ENCODE assay signal across 9 mouse cellular contexts in genomic region chr3:146153862-146154611, GRCm38 (mm10). TPM values are rescaled to one million over a fixed set of nuclear protein-coding genes. Genes with fewer than 3 reads are reported as not detected.
DNase-seq lines count a peak whose midpoint lies in the region; ATAC-seq and TF ChIP-seq lines count a peak whose summit lies in the region.
"Had no signal": no experiment of that assay in that cellular context is flagged by ENCODE, and none has a peak within 500 bp of the region (broad histone marks: within the 10 kb centered on the region; RNA-seq: fewer than 3 reads in every experiment).

No protein-coding gene starts in this region.

- H3K4me3 ChIP-seq in gastrocnemius, adult 2 months: no peak overlapping the region
- H3K4me3 ChIP-seq in CH12.LX (replicated peaks in 1 of 3; ENCODE audit: low read depth in 2 of 3, low read length in 2 of 3, poor library complexity in 1 of 3): peak overlapping the region in 1 of 3 experiments; percentile 7
- no peak overlapping the region for H3K4me3 ChIP-seq in heart, postnatal 0 days (ENCODE audit: low read depth, low read length)
- H3K4me3 ChIP-seq in midbrain, embryonic 12.5 days: no peak overlapping the region

- H3K4me1 ChIP-seq in CH12.LX (ENCODE audit: control insufficient read depth in 1 of 2, insufficient read depth in 2 of 2): peaks cover 16 to 84% of the 10 kb centered on the region in 2 experiments
- peaks cover 3% of the 10 kb centered on the region; the same call in 1 of the 2 replicates for H3K4me1 ChIP-seq in heart, postnatal 0 days (ENCODE audit: control insufficient read depth, insufficient read depth)
- peaks cover 15% of the 10 kb centered on the region for H3K4me1 ChIP-seq in midbrain, embryonic 12.5 days

- peaks cover 0 to 5% of the 10 kb centered on the region in 2 experiments for H3K36me3 ChIP-seq in CH12.LX (replicated peaks in 1 of 2; ENCODE audit: control insufficient read depth in 1 of 2, insufficient read depth in 1 of 2, low read length in 1 of 2)
- H3K36me3 ChIP-seq in heart, postnatal 0 days (replicated peaks; ENCODE audit: control insufficient read depth, insufficient read depth, low read length): no peaks in the 10 kb centered on the region
- no peaks in the 10 kb centered on the region for H3K36me3 ChIP-seq in midbrain, embryonic 12.5 days

- TF ChIP-seq POLR2A in CH12.LX (IDR thresholded peaks at IDR 0.05; ENCODE audit: low read depth, low read length): peak; percentile 69

- TF ChIP-seq CTCF in gastrocnemius, adult 2 months (IDR thresholded peaks at IDR 0.05): no peak
- TF ChIP-seq CTCF in CH12.LX (conservative IDR thresholded peaks at IDR 0.05 in 1 of 2, IDR thresholded peaks at IDR 0.05 in 1 of 2; ENCODE audit: low read depth in 2 of 2, low read length in 2 of 2): no peak; a peak in 1 of 4 replicates
- no peak for TF ChIP-seq CTCF in heart, postnatal 0 days (IDR thresholded peaks at IDR 0.05; ENCODE audit: low read depth)

- ATAC-seq in heart, postnatal 0 days (ENCODE audit: insufficient read depth, low read depth): no peak
- peak; percentile 69; the same call in 1 of the 2 replicates for ATAC-seq in midbrain, embryonic 12.5 days (ENCODE audit: low FRiP score, low read depth)
- ATAC-seq in cerebellum, adult (ENCODE audit: insufficient number of reproducible peaks, low FRiP score, low TSS enrichment): no peak

- H3K79me2 ChIP-seq in CH12.LX (replicated peaks; ENCODE audit: control insufficient read depth, extremely low read depth, insufficient read depth, poor library complexity, severe bottlenecking): peaks cover 37% of the 10 kb centered on the region

- intact Hi-C loops in gastrocnemius, adult 2 months (cut with DNase I): no loop called here

- no peaks in the 10 kb centered on the region for H3K9me3 ChIP-seq in CH12.LX (replicated peaks; ENCODE audit: low read length)
- no peaks in the 10 kb centered on the region for H3K9me3 ChIP-seq in heart, postnatal 0 days (replicated peaks; ENCODE audit: control insufficient read depth, low read length)
- H3K9me3 ChIP-seq in midbrain, embryonic 12.5 days: no peaks in the 10 kb centered on the region

- H3K27me3 ChIP-seq in CH12.LX (replicated peaks): no peaks in the 10 kb centered on the region
- H3K27me3 ChIP-seq in heart, postnatal 0 days (ENCODE audit: control insufficient read depth, insufficient read depth, low read length): peaks cover 14% of the 10 kb centered on the region; the same call in 1 of the 2 replicates
- H3K27me3 ChIP-seq in midbrain, embryonic 12.5 days: peaks cover 52% of the 10 kb centered on the region

- dilution Hi-C loops in CH12.LX (cut with MboI; ENCODE audit: extremely low pct_ligation_motif_present, extremely low pct_unique_long_range_greater_than_20kb, low sequenced_read_pairs): no loop called here

- peak overlapping the region; percentile 92 for H3K4me2 ChIP-seq in CH12.LX (ENCODE audit: insufficient read depth, low read depth, poor library complexity, severe bottlenecking)
- peak overlapping the region; percentile 19; the same call in 1 of the 2 replicates for H3K4me2 ChIP-seq in heart, postnatal 0 days (ENCODE audit: low read depth, low read length)
- peak overlapping the region; percentile 27; the same call in 1 of the 2 replicates for H3K4me2 ChIP-seq in midbrain, embryonic 12.5 days (replicated peaks)

- DNase-seq in gastrocnemius, adult 2 months: peak; percentile 29
- DNase-seq in gastrocnemius, postnatal 10 days: no peak
- peak; percentile 94 for DNase-seq in CH12.LX (ENCODE audit: extremely low read depth)
- no peak for DNase-seq in heart, postnatal 0 days (ENCODE audit: low spot score)
- no peak for DNase-seq in adrenal gland, postnatal 10 days
- DNase-seq in right cerebral cortex, postnatal 25 days: no peak
- DNase-seq: cerebellum, adult 2 months had no signal

- 27% methylated on average over 12 of the region's 12 CpGs for WGBS in heart, postnatal 0 days
- 35% methylated on average over 12 of the region's 12 CpGs for WGBS in midbrain, embryonic 12.5 days

- no peak for TF ChIP-seq RAD21 in CH12.LX (IDR thresholded peaks at IDR 0.05; ENCODE audit: low read depth, low read length)

- H3K27ac ChIP-seq in gastrocnemius, adult 2 months: no peak overlapping the region
- peak overlapping the region; percentile 86 for H3K27ac ChIP-seq in CH12.LX (ENCODE audit: insufficient read depth, low read depth)
- no peak overlapping the region for H3K27ac ChIP-seq in heart, postnatal 0 days (ENCODE audit: low read depth)
- no peak overlapping the region for H3K27ac ChIP-seq in midbrain, embryonic 12.5 days (replicated peaks)

- in situ Hi-C loops in CH12.LX (cut with MboI; ENCODE audit: low pct_ligation_motif_present, low pct_unique_long_range_greater_than_20kb, low sequenced_read_pairs): no loop called here

- H3K9ac ChIP-seq in CH12.LX (ENCODE audit: insufficient read depth, low read depth): peak overlapping the region; percentile 60
- H3K9ac ChIP-seq in heart, postnatal 0 days (replicated peaks; ENCODE audit: low read depth, low read length): no peak overlapping the region
- no peak overlapping the region for H3K9ac ChIP-seq in midbrain, embryonic 12.5 days (replicated peaks)

- peak; percentile 80 for TF ChIP-seq EP300 in CH12.LX (IDR thresholded peaks at IDR 0.05; ENCODE audit: low read length)
- no peak for TF ChIP-seq EP300 in heart, postnatal 0 days (IDR thresholded peaks at IDR 0.05; ENCODE audit: low read depth)

TF ChIP-seq in CH12.LX, 34 proteins besides CTCF, POLR2A, EP300 and RAD21 (continues in another document):
- TF ChIP-seq POLR2AphosphoS2 (IDR thresholded peaks at IDR 0.05; ENCODE audit: low read depth, low read length): peak; percentile 73; the same call in 1 of the 2 replicates
- TF ChIP-seq RCOR1 (conservative IDR thresholded peaks at IDR 0.05; ENCODE audit: low read depth, low read length): peak; percentile 75; the same call in 1 of the 2 replicates
- peak; percentile 89 for TF ChIP-seq ETS1 (conservative IDR thresholded peaks at IDR 0.05; ENCODE audit: low read depth, low read length)
- no peak for TF ChIP-seq ZC3H11A (IDR thresholded peaks at IDR 0.05; ENCODE audit: low read depth, low read length)
- TF ChIP-seq TBP (conservative IDR thresholded peaks at IDR 0.05; ENCODE audit: low read depth, low read length): no peak
- no peak; the same call in none of the 2 replicates for TF ChIP-seq SMC3 (IDR thresholded peaks at IDR 0.05; ENCODE audit: low read depth, low read length)
- peak; percentile 94 for TF ChIP-seq TCF12 (IDR thresholded peaks at IDR 0.05; ENCODE audit: low read depth, low read length)
- TF ChIP-seq MAZ (IDR thresholded peaks at IDR 0.05; ENCODE audit: low read depth, low read length): peak; percentile 97
- no peak for TF ChIP-seq NRF1 (IDR thresholded peaks at IDR 0.05; ENCODE audit: low read depth, low read length)
- TF ChIP-seq ZMIZ1 (IDR thresholded peaks at IDR 0.05; ENCODE audit: low read depth, low read length): peak; percentile 78
- TF ChIP-seq JUN (IDR thresholded peaks at IDR 0.05; ENCODE audit: insufficient read depth, low read depth, low read length): peak; percentile 13; the same call in 1 of the 2 replicates
- 0 out of 2 replicates have a peak, but pooled peaks have one; percentile 51 for TF ChIP-seq ZNF384 (IDR thresholded peaks at IDR 0.05; ENCODE audit: low read depth, low read length)
- 0 out of 2 replicates have a peak, but pooled peaks have one; percentile 62 for TF ChIP-seq KAT2A (IDR thresholded peaks at IDR 0.05; ENCODE audit: insufficient replicate concordance, low read length)
- TF ChIP-seq SIN3A (IDR thresholded peaks at IDR 0.05; ENCODE audit: low read length): peak; percentile 82
- peak; percentile 43; the same call in 1 of the 2 replicates for TF ChIP-seq HCFC1 (IDR thresholded peaks at IDR 0.05; ENCODE audit: low read depth, low read length)
- peak; percentile 90 for TF ChIP-seq MEF2A (IDR thresholded peaks at IDR 0.05; ENCODE audit: borderline replicate concordance, low read depth, low read length)
- TF ChIP-seq BHLHE40 (IDR thresholded peaks at IDR 0.05; ENCODE audit: low read depth, low read length): peak; percentile 77
- peak; percentile 89 for TF ChIP-seq IRF4 (IDR thresholded peaks at IDR 0.05; ENCODE audit: low read depth, low read length)
- peak; percentile 60 for TF ChIP-seq NELFE (IDR thresholded peaks at IDR 0.05; ENCODE audit: low read depth, low read length)

RNA-seq across cellular contexts. Expression of gene Mcoln2, which starts 4.4 kb away (rescaled TPM):
- under 1 TPM in 1 of 2 experiments, not detected in 1; 0.74 TPM for total RNA-seq in gastrocnemius, adult 2 months (2021)
- total RNA-seq in gastrocnemius, postnatal 10 days (2021): under 1 TPM; 0.14 to 0.54 TPM
- total RNA-seq in CH12.LX (2012; rRNA removed) (32.0 and 43.8 TPM in 2 replicates), CH12.LX (2014; rRNA removed) (31.0 and 35.8 TPM in 2 replicates)
- polyA plus RNA-seq in CH12.LX (2012; ENCODE audit: insufficient read length, low read depth): 34.9 and 35.1 TPM in 2 replicates
- total RNA-seq in heart, postnatal 0 days (2014; rRNA removed; ENCODE audit: low replicate concordance): not detected in 2 replicates
- polyA plus RNA-seq in heart, postnatal 0 days (2015; fragmentation: Nextera tagmentation; extraction: Ambion mirVana): 0.14 and 0.21 TPM in 2 replicates
- 0.24 and 0.26 TPM in 2 replicates for polyA plus RNA-seq in midbrain, embryonic 12.5 days (2016; fragmentation: Nextera tagmentation; extraction: Ambion mirVana)
- total RNA-seq in adrenal gland, postnatal 10 days (2021): 1 to 10 TPM; 1.7 to 1.9 TPM

RNA-seq across cellular contexts. Expression of gene Mcoln3, which starts 36.8 kb away (rescaled TPM):
- not detected for total RNA-seq in gastrocnemius, adult 2 months (2021)
- not detected for total RNA-seq in gastrocnemius, postnatal 10 days (2021)
- total RNA-seq in CH12.LX (2012; rRNA removed): 7.2 and 11.3 TPM in 2 replicates
- total RNA-seq in CH12.LX (2014; rRNA removed): 5.3 and 6.4 TPM in 2 replicates
- 5.2 and 7.2 TPM in 2 replicates for polyA plus RNA-seq in CH12.LX (2012; ENCODE audit: insufficient read length, low read depth)
- 0.04 TPM in 1 of 2 replicates, not detected in the other for total RNA-seq in heart, postnatal 0 days (2014; rRNA removed; ENCODE audit: low replicate concordance)
- 0.19 and 0.20 TPM in 2 replicates for polyA plus RNA-seq in heart, postnatal 0 days (2015; fragmentation: Nextera tagmentation; extraction: Ambion mirVana)
- polyA plus RNA-seq in midbrain, embryonic 12.5 days (2016; fragmentation: Nextera tagmentation; extraction: Ambion mirVana): 1.9 and 2.5 TPM in 2 replicates
- total RNA-seq in adrenal gland, postnatal 10 days (2021): under 1 TPM; 0.55 to 0.90 TPM

RNA-seq across cellular contexts. Expression of gene Wdr63, which starts 46.1 kb away (rescaled TPM):
- not detected for total RNA-seq in gastrocnemius, adult 2 months (2021)
- total RNA-seq in gastrocnemius, postnatal 10 days (2021): not detected
- total RNA-seq in CH12.LX (2012; rRNA removed): not detected in 2 replicates
- total RNA-seq in CH12.LX (2014; rRNA removed): not detected in 2 replicates
- polyA plus RNA-seq in CH12.LX (2012; ENCODE audit: insufficient read length, low read depth): not detected in 2 replicates
- total RNA-seq in heart, postnatal 0 days (2014; rRNA removed; ENCODE audit: low replicate concordance): not detected in 2 replicates
- 0.12 TPM in 1 of 2 replicates, not detected in the other for polyA plus RNA-seq in heart, postnatal 0 days (2015; fragmentation: Nextera tagmentation; extraction: Ambion mirVana)
- polyA plus RNA-seq in midbrain, embryonic 12.5 days (2016; fragmentation: Nextera tagmentation; extraction: Ambion mirVana): 0.18 and 0.34 TPM in 2 replicates
- under 1 TPM; 0.15 to 0.39 TPM for total RNA-seq in adrenal gland, postnatal 10 days (2021)

Comparison
In these comparisons a context has a peak if more than half of its experiments do, and no peak if none do; other contexts are left out.
1. DNase-seq: peak in gastrocnemius, adult 2 months (single experiment) and CH12.LX (single experiment); none in gastrocnemius, postnatal 10 days (single experiment), heart, postnatal 0 days (single experiment), adrenal gland, postnatal 10 days (single experiment) and right cerebral cortex, postnatal 25 days (single experiment).
2. H3K4me2 ChIP-seq: peak in every context shown above with its lines; median percentile 92 in CH12.LX; 27 in midbrain, embryonic 12.5 days; 19 in heart, postnatal 0 days.
3. RNA of gene Mcoln2, which starts 4.4 kb away (total RNA-seq): 31.0 to 43.8 TPM in CH12.LX; 1.7 to 1.9 TPM in adrenal gland, postnatal 10 days, 0.74 TPM in gastrocnemius, adult 2 months, 0.14 to 0.54 TPM in gastrocnemius, postnatal 10 days and not detected in heart, postnatal 0 days; every median in the first group is over 10 times any median in the second.